Mouse (Mus musculus): ENCODE data around the gene Olfml2a. TPM values are rescaled to one million over a fixed set of nuclear protein-coding genes. Genes with fewer than 3 reads are reported as not detected.
A peak's percentile ranks its signal among the peaks of the same experiment; 100 is the strongest.

Olfml2a gene
- total RNA-seq, 2 experiments from 2014 or later, result 4.2 to 6.6 TPM

GRCm38 (mm10) chr2:38925171-38926080 is 6.4 kb upstream of the Olfml2a start:
- TF ChIP-seq CTCF (IDR thresholded peaks at IDR 0.05), result no peak
- peak overlapping the region; percentile 91 for H3K27ac ChIP-seq
- H3K4me3 ChIP-seq, result peak overlapping the region; percentile 96
- DNase-seq, result peak; percentile 34
- intact Hi-C loops (cut with DNase I), result no loop called here

GRCm38 (mm10) chr2:38926145-38926891 is 5.5 kb upstream of the Olfml2a start:
- H3K4me3 ChIP-seq, result peak overlapping the region; percentile 96
- peak overlapping the region; percentile 91 for H3K27ac ChIP-seq
- peak; percentile 42 for TF ChIP-seq CTCF (IDR thresholded peaks at IDR 0.05)
- peak; percentile 94 for DNase-seq
- intact Hi-C loops (cut with DNase I), result no loop called here

GRCm38 (mm10) chr2:38927115-38927979 is 4.4 kb upstream of the Olfml2a start, which contains the start of gene Nr6a1:
Nr6a1 (minus strand) TSS chr2:38927688.
- Histone ChIP-seq H3K4me3 (peak within 1 kb of the TSS; percentile 96), H3K27ac (peak within 1 kb of the TSS; percentile 91)
- intact Hi-C loops (cut with DNase I), result loop anchor here (1.0 kb wide), 1 partner anchor 71 kb away; no protein-coding TSS in a partner anchor
- DNase-seq, result peak; percentile 83
- TF ChIP-seq CTCF (IDR thresholded peaks at IDR 0.05), result peak; percentile 87

- no peak for TF ChIP-seq CTCF (IDR thresholded peaks at IDR 0.05)
- no peak overlapping the region for H3K4me3 ChIP-seq
- no peak for DNase-seq
- intact Hi-C loops (cut with DNase I), result no loop called here
- H3K27ac ChIP-seq, result no peak overlapping the region
These were observed 1.5 kb upstream of the Olfml2a start for GRCm38 (mm10) chr2:38930269-38930668.

- Histone ChIP-seq H3K4me3 (peak overlapping the region; percentile 20), H3K27ac (peak overlapping the region; percentile 68)
- intact Hi-C loops (cut with DNase I), result no loop called here
- TF ChIP-seq CTCF (IDR thresholded peaks at IDR 0.05), result no peak
- DNase-seq, result no peak
These were observed 2.2 kb downstream of the Olfml2a start for GRCm38 (mm10) chr2:38933931-38934330.

- intact Hi-C loops (cut with DNase I), result no loop called here
- H3K27ac ChIP-seq, result peak overlapping the region; percentile 69
- TF ChIP-seq CTCF (IDR thresholded peaks at IDR 0.05), result no peak
These were observed 3.2 kb downstream of the Olfml2a start for GRCm38 (mm10) chr2:38934936-38935335.

GRCm38 (mm10) chr2:38936721-38937378 is 5.1 kb downstream of the Olfml2a start:
- Histone ChIP-seq H3K4me3 (no peak overlapping the region), H3K27ac (peak overlapping the region; percentile 28; the same call in 1 of the 2 replicates)
- DNase-seq, result no peak
- intact Hi-C loops (cut with DNase I), result no loop called here
- TF ChIP-seq CTCF (IDR thresholded peaks at IDR 0.05), result no peak

More at GRCm38 (mm10) chr2:38934936-38935335, 3.2 kb downstream of the Olfml2a start:
- peak overlapping the region; percentile 36 for H3K4me3 ChIP-seq
- DNase-seq, result peak; percentile 48

GRCm38 (mm10) chr2:38937396-38937795 is 5.6 kb downstream of the Olfml2a start:
- peak overlapping the region; percentile 43 for H3K27ac ChIP-seq
- TF ChIP-seq CTCF (IDR thresholded peaks at IDR 0.05), result no peak
- no peak for DNase-seq
- intact Hi-C loops (cut with DNase I), result no loop called here
- no peak overlapping the region for H3K4me3 ChIP-seq

- no peak for DNase-seq
- intact Hi-C loops (cut with DNase I), result no loop called here
- TF ChIP-seq CTCF (IDR thresholded peaks at IDR 0.05), result no peak
- H3K4me3 ChIP-seq, result no peak overlapping the region
- peak overlapping the region; percentile 43 for H3K27ac ChIP-seq
These were observed 6.2 kb downstream of the Olfml2a start for GRCm38 (mm10) chr2:38938007-38938406.

- peak; percentile 39; the same call in 1 of the 2 replicates for TF ChIP-seq CTCF (IDR thresholded peaks at IDR 0.05)
- no peak overlapping the region for H3K27ac ChIP-seq
- intact Hi-C loops (cut with DNase I), result no loop called here
- no peak overlapping the region for H3K4me3 ChIP-seq
- no peak for DNase-seq
These were observed 7.3 kb downstream of the Olfml2a start for GRCm38 (mm10) chr2:38939047-38939446.

- DNase-seq, result no peak
- intact Hi-C loops (cut with DNase I), result no loop called here
- H3K4me3 ChIP-seq, result no peak overlapping the region
- H3K27ac ChIP-seq, result no peak overlapping the region
- no peak for TF ChIP-seq CTCF (IDR thresholded peaks at IDR 0.05)
These were observed 9.6 kb downstream of the Olfml2a start for GRCm38 (mm10) chr2:38941426-38941825.

All from gastrocnemius, adult 2 months (tissue).